Mouse (Mus musculus) cerebellum, postnatal 10 days (tissue): ENCODE results near the gene Kcnj15.

ENCODE experiments used
- DNase-seq, 2 experiments: peaks; one replicate each; pipeline ENCODE4 v3.0.0; 2021; ENCODE audit warnings: mixed read lengths in 2 of 2

Kcnj15 gene

DNA sequence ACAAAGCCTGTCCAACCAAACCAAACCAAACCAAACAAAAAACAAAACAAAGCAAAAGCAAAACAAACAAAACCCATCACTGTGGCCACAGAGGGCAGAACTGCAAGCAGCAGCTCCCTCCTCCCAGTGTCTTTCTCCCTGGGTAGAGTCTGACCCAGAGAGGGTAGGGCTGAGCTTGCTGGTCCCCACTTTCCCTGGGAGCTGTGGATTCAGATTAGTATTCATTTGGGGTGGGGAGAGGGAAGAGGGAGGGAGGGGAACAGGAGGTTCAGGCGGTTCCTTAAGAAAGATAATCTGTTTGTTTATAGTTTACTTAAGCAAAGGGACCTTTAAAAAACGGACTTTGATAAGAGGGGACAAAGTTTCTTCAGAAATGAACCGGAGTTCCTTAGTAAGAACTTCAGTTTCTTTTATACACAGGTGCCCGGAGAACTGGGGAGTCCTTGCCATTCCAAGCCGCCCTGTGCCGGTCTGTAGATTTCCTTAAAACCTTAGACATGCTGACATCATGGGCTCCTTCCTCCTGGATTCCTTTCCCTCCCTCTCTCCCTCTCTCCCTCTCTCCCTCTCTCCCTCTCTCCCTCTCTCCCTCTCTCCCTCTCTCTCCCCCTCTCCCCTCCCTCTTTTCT lies at the start of gene Kcnj15:
Gene Kcnj15 (plus strand): TSS at position 293 of the 629 bp plus-strand sequence.
- no peak for DNase-seq

DNA sequence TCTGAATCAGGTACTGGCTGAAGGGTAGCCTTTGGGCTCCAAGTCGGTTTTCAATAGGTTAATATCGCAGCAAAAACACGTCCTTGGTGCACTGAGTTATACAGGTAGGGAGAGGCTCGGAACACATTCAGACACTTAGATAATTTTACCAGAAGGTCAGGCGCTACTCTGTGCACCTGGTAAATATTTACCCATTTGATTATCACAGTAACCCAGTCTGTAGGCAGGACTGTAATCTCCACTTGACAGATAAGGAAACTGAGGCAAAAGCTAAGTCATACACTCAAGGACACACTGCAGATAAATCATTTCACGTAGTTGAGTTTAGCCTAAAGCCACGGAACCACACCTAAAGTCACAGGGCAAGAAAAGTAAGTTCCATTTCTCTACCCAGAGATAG lies 49.1 kb upstream of the Kcnj15 start:
- no peak for DNase-seq

DNA sequence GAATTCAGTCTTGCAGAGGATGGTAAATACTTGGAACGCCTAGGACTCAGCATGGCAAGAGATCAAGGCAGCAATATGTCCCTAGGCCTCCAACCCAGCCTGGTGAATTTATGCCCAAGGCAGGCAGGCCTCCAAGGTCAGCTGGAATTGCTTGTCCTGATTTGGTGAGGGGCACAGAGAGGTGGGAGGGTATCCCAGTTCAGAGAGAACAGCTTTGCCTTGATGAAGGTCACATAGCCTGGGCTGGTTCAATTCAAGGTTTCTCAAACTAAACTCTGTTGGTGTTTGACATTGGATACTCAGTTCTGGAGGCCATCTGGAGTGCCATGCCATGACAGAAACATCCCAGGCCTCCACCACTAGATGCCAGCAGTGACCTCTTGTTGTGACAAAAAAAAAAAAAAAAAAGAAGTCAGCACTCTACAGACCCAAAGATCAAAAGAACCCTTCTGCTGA lies 48.3 kb upstream of the Kcnj15 start:
- DNase-seq = peak; percentile 78 to 81

DNA sequence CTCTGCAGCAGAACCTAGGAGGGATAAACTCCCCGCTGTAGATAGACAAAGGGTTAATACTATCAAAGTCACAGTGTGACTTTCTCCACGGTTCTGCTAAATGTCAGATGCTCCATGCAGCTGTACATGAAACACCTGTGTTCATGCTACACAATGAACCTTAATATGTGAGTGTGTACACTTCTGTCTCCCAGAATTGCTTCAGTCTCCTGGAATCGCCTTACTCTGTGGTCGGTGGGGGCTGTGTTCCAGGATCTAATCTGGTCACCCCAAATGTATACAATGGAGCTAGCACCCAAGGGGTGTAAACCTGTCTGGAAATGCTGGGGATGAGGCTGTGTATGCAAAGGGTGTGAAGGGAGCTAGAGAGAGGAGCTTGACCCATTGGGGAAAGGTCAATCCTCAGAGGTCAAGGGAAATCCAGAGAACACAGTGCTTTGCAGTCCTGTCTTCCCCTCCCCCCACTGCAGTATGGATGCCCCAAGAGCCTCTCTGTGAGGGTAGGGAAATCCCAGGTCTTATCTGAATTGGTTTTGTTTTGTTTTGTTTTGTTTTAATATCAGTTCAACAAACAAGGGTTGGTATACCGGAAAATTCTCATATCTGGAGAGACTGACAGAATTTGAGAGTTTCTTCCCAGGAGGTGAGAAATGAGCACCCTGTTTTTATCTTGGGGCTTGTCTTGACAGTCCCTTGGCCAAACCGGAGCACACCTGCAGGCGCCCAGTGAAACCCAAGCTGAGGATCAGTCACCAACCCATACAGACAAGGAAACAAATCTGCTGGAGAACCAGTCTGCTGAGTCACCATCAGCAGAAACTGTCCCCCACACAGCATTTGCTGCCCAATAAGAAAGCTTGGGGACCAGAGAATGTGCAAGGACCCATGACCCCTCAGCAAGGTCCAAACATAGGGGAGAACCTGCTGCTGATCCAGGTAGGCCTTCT lies 42.8 kb upstream of the Kcnj15 start:
- no peak for DNase-seq

DNA sequence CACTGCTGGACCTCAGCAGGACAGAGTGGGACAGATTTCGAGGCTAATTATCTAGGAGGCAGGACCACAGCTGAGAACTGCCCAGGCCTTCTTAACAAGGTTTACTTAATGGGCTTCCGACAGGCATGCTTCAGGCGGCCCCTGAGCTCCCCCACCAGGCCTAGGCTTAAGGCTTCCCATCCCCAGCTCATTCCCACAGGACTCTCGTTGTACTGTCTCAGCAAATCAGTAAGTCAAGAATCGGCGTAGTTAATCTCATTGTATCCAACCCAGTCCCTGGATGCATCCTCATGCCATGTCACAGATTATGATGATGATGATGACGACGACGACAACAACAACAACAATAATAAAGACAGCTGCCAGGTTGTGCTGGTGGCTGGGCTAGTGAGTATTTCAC lies 41.6 kb upstream of the Kcnj15 start:
- DNase-seq = no peak

DNA sequence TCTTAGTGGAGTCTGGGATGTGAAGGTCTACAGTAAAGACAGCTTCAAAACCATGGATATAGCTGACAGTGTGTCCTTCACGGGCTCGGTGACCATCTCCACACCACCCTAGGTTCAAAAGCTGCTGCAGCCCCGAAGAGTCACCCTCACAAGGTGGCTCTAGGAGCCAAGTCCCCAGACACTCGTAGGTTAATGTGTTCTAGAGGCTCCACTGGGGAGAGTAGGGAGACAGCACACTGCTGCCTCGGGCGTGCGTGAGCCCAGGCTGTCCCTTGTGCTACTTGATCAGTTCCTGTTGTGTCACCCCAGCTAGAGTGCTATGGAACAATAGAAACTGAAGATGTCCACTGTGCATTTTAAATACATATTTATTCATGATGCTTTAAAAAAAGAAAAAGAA lies 41.0 kb upstream of the Kcnj15 start:
- DNase-seq = no peak

DNA sequence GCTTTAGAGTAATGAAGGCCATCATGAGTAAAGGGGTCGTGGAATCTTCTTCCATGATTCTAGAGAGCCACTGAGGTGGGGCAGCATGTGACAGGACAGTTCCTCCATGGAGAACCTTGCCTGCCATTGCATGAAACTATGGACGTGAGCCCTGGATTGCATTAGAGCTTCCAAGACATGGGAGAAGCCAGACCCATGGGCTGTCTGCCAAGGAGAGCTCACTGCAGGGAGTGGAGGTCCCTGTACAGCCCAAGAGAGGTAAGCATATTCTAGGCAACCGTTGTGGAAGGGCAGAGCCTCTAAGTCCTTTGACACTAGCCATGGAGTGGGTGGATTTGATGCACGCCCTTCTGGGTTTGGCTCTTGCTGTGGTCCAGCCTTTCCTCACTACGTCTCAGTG lies 40.5 kb upstream of the Kcnj15 start:
- DNase-seq = peak; percentile 42 to 49

DNA sequence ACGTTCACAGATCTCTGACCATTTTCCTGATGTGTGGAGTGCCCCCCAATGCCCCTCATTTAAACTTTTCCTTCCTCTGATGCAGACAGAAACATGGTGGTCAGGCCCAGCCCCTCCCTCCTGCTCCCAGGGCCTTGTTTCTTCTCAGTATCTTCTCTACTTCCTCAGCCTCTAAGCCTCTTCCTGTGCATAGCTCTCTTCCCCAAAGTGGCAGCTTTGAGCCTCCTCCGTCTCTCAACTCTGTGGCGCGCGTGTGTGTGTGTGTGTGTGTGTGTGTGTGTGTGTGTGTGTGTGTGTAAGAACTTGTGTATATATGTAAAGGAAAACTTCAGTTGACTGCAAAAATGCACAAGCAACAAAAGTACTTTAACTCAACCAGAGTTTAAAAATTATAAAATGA lies 38.6 kb upstream of the Kcnj15 start:
- DNase-seq = no peak

DNA sequence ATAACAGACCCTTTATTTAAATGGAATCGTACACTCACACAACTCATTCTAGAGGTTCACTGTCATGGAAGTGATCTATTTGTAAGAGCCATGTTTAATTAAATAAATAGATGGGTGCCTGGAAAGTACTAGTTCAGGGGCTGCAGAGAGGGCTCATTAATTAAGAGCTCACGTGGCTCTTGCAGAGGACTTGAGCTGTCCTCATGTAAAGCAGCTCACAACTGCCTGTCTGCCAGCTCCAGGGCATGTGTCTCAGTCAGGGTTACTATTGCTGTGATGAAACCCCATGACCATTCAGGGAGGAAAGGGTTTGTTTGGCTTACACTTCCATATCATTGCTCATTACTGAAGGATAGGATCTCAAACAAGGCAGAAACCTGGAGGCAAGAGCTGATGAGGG lies 37.9 kb upstream of the Kcnj15 start:
- no peak for DNase-seq

DNA sequence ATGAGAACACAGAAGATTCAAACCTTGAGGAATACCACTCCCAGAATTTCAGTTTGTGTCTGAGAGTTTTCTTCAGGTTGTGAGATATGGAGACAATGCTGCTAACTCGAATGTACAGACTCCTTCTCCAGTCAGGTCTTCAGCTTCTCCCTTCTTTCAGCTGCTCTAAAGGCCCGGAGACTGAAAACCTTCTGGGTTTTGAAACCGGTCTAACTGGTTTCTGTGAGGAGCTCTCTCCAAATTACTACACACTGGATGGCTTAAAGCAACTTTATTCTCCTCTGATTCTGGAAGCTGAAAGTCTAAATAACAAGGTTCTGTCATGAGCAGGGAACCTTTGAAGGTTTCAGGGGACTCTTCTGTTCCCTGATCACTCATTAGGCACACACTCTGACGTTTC lies 36.3 kb upstream of the Kcnj15 start:
- DNase-seq = no peak

DNA sequence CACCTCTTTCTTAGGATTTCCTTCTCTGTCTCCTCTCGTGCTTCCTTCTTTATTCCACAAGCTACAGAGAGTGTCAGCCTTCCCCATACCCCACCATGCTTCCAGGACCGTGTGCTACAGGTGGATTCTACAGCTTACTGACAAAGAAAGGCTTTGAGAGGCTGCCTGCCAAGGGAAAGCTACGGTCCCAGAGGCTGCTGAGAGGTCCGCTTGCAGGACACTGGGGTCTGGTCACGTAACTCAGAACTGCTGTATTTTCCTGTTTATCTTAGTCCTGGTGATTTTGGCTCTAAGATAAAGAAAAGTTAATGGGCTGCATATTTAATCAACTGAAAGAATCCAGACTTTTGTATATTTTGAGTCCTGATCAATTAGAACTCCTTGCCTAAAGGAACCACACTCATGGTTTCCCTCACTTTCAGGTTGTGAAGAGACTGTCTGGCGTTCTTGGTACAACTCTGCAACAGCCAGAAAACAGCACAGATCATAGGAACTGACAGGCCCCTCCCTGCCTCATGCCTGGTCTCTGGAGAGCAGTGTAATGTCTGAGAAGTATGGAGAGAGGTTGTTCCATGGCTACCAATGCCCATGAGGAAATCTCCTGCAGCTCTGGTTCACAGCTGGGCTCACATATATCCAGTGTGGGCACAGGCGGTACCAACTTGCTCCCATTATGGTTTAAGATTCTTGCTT lies 35.2 kb upstream of the Kcnj15 start:
- DNase-seq = no peak

DNA sequence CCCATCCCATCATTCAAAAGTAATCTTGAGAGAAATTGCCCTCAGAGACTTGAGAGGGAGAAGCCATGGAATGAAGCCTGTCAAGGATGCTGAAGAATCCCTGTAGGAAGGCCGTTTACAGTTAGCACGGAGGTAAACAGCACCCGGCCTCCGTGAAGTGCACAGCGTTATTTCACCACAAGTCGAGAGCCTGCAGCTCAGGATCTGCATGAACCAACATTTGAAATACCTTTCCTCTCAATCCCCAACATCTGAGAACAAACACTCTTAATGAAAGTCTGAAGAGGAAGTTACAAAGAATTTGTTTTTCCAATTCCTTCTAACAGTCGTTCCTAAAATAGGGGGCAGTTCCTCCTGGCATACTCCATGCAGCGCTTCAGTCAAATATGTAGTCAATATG lies 33.9 kb upstream of the Kcnj15 start:
- DNase-seq = no peak

DNA sequence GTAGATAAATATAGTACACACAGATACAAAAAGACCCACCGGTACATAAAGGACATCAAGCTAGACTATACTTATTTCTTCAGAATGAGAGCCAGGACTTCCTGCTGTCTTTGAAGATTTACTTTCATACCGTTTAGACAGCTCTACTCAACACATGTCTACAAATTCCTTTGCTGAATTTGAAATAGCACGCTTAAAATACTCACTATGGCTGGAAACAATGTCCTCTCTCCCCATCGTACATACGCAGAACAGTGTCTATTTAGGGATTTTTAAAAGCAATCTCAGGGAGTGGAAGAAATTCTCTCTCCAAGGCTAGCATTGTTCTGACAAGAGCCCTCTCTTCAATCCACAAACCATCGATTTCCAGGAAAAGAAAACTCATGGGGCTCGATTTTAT lies 32.1 kb upstream of the Kcnj15 start:
- DNase-seq = no peak

DNA sequence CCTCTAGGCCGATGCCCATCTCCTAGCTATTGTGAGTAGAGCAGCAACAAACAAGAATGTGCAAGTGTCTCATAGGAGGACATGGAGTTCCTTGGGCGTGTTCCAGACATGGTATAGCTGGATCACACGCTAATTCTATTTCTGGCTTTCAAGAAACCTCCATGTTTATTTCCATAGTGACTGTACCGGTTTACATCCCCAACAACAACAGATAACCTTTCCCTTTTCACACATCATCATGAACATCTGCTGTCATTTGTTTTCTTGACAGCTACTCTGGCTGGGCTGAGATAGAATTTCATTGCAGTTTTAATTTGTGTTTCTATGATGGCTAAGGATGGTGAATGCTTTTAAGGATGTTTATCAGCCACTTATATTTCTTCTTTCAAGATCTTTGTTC lies 25.6 kb upstream of the Kcnj15 start:
- no peak for DNase-seq

DNA sequence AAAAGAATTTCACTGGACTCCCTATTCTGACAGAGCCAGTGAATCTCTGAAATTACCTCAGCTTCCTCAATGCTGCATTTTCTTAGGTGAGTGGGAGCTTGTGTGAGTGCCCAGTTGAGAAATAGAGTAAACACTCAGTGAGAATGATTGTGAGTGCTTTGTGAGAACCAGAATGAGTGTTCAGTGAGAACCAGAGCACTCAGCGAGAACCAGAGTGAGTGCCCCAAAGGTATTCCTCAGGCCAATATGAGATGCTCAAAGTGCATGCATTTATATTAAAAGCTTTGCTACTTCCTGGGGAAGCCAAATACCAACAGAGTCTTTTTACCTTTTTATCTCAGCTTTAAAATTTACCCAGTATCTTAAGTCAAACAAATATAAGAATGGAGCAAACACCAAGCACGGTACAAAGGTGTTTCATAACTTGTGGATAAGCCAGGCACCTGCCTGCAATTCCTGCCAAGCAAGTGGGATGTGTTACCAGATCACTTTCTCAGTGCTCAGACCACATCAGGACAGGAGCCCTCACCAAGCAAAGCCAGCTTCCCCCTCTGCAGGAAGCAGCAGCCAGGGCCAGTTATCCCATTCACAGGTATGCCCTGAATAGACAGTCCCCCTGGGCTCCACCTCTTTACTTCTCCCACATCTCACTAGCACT lies 22.3 kb upstream of the Kcnj15 start:
- DNase-seq = no peak

DNA sequence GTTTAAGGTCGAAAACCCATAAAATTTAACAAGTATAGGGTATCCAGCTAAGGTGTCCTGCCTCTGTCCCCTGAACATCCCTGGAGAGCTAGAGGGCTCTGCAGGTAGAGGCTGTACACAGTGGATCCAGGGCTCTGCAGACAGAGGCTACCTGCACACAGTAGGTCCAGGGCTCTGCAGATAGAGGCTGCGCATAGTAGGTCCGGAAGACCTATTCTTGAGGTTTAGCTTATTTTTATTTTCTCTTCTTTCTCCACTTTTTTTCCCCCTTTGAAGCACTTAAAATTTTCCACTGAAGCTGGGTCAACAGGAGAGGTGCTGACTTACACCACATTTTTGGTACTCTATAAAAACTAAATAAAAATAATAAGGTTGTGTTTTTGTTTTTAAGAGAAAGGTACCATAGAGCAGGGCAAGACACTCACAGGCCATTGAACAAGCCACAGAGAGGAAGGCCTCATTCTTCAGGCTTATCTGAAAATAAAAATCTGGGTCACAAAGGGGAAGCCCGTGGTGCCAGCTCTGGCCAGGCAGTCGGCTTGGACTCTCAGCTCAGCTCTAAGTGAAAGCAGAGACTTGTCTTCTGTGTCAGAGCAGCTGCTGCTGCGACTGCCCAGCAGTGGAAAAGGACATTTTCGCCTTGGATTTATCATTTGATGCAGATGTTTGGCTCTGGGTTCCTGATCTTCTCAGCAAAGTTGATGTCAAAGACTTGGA lies 18.0 kb upstream of the Kcnj15 start:
- DNase-seq = peak; percentile 12 to 31

DNA sequence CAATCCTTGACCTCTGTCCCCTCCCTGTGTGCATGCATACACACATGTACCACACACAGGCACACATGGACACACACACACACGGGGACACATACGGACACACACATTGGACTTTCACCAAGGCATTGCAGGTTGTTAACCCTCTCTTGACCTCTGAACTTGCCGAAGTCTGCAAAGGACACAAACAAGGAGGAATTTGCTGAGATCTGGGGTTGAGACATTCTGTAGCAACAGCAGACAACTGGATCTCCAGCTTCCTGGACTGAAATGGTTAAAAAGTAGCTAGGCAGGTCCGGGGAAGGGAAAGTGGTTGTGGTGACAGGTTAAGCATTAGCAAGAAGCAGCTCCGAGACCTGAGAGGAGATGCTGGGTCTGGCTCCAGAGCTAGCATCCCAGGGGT lies 16.7 kb upstream of the Kcnj15 start:
- DNase-seq = no peak

DNA sequence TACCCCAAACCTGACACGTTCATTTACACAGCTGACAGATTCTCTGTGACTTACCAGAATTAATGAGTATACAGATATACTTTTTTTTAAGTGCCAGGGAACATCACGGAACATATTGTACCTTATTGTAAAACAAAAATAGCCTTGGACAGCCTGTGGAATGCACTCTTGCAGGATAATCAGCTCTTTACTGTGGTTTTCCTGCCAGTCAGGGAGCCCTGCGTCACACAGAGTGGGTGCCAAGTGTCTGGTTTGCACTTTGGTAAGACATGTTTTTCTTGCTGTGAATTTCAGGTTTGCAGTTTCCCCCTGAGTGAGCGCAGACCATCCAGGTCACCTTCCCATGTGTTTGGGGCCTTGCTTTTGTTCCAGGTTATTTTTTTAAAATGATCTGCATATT lies 15.8 kb upstream of the Kcnj15 start:
- peak; percentile 45 to 47 for DNase-seq

DNA sequence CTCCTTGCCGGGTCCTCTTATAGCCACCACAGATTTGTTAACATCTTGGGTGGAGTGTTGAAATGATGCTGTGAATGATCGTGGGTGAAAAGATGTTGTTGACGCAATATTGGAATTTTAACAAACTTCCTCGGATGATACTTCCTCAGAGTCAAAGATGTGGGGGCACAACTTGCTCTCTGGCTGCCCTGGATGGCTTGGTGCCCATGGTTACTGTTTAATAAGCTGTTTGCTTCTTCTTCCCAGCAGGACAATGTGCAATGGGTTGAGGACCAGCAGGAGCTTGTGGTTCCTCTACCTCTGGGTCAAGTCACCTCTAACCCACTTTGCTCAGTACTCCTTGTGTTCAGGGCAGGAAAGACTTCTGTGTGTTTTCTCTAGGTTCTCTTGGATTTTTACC lies 15.2 kb upstream of the Kcnj15 start:
- no peak for DNase-seq

DNA sequence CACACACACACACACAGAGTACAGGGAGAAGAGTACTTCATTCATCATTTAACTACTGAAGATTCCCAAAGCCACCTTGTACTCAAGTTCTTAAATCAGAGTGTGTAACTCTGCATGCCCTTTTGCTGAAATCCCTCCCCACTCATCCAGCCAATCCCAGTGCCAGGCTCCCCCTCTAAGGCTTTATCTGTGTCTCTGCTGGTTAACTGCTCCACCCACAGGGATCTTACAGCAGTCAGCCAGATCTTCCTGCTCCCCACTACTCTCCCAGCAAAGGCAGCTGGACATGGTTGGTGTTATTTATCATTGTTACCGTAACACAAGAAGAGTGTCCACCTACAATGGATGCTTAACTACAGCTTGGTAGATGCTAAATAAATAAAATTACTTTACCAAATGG lies 14.0 kb upstream of the Kcnj15 start:
- DNase-seq = no peak

DNA sequence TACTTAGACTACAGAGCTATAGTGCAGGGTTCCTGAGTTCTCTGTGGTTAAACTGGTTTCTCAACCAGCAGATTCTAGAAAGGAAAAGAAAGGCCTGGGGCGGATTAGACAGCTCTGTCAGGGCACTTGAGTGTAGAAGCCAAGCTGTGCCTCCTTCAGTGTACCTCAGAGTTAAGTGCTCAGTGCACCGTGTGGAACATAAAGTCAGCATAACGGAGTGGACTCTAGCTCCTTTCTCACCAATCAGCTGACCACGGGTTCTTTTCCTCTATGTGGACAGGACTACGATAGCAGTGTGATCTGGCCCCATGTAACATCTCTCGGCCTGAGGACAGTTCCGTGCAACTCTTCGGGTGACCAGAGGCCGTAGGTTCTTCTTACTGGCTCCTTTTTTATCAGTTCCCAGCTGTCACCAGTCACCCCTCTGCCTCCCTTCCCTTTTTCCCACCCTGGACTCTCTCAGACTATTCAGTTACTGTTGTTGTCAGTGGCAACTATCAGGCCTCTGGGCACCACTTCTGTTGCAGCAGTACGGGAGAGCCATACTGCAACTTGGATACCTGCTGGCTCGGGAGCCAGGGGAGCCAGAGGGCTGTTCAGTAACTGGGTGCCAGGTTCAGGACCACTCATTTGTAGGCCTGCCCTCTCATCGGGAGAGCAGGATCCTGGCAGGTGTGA lies 12.6 kb upstream of the Kcnj15 start:
- no peak for DNase-seq

DNA sequence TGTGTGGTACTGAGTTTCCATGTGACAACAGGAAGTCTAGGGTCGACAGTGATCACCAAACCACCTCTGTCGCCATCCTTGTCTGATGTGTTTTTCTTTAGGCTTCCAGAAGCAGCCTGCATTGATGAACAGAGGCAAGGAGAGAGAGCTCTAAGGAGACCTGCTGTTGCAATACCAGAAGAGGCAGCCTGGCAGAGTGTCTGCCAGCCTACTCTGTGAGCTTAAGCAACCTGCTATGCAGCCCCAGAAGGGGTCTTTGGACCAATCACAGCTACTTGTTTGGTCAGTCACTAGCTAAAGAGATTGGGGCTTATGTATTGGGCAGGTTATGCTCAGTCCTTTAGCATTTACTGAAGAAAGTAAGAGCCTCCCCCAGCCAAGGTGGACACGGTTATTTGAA lies 11.9 kb upstream of the Kcnj15 start:
- DNase-seq = no peak
